Mouse (Mus musculus) left cerebral cortex, adult 2 months (tissue): ENCODE data around the gene Surf2. TPM values are rescaled to one million over a fixed set of nuclear protein-coding genes. Genes with fewer than 3 reads are reported as not detected.
"Not testable (repeated sequence)": the region's sequence is repeated elsewhere in the genome, so short reads cannot be mapped to it uniquely, and the experiment has no call there.

Experiments used
- DNase-seq, 2 experiments: peaks; one replicate each; pipeline ENCODE4 v3.0.0; 2021 to 2022; ENCODE audit warnings: low spot score in 2 of 2, mixed read lengths in 1 of 2; ENCODE audit errors: extremely low spot score in 1 of 2
- H3K27ac ChIP-seq: fragments of 200-600 bp; 2 replicates; pipeline ENCODE4 v1.8.1; 2022
- H3K4me3 ChIP-seq: fragments of 200-600 bp; 2 replicates; pipeline ENCODE4 v1.8.1; 2022
- CTCF ChIP-seq: fragments of 200-600 bp; IDR thresholded peaks from 2 replicates; pipeline ENCODE4 v1.8.1; 2022; ENCODE audit warnings: antibody characterized with exemption, mild to moderate bottlenecking, moderate library complexity
- intact Hi-C: fragments of 180-260 bp; cut with DNase I; formaldehyde crosslinking; loops from one replicate; pipeline ENCODE4 v1.15.1; 2025
- long read RNA-seq, 2 experiments: library from polyadenylated mRNA; stranded (forward); transcript quantifications; one replicate each; pipeline ENCODE4 v2.0.0; 2021; ENCODE audit warnings: borderline mapping rate in 2 of 2
- total RNA-seq, 2 experiments: library from RNA; stranded (reverse); gene quantifications; 2 replicates each; pipeline ENCODE4 v1.2.3; 2021

The Surf2 gene
- 10 to 100 TPM; 37.8 to 37.9 TPM for total RNA-seq
- long read RNA-seq, experiment 1, transcript Surf2-201 (6 exons, 1,203 nt), result major isoform, 8 of 15 reads
- long read RNA-seq, experiment 1, partial matches to known transcripts, result 1 of 15 reads
- long read RNA-seq, experiment 1, other reads (novel, unspliced or antisense), result 4 of 15 reads
- long read RNA-seq, experiment 2, transcript Surf2-201 (6 exons, 1,203 nt), result major isoform, 5 of 18 reads
- long read RNA-seq, experiment 2, partial matches to known transcripts, result 4 of 18 reads
- long read RNA-seq, experiment 2, other reads (novel, unspliced or antisense), result 5 of 18 reads

- TF ChIP-seq CTCF, result no peak
- Histone ChIP-seq H3K4me3 (peak within 1 kb of the TSS; percentile 87), H3K27ac (peak within 1 kb of the TSS; percentile 91)
- peak; percentile 82 to 83 for DNase-seq
- intact Hi-C loops, result loop anchor here (2.0 to 10.0 kb wide), 2 partner anchors 17 to 109 kb away; partner anchors contain the start of genes Slc2a6 and Surf4
These were observed at the start of gene Surf2, which contains the start of gene Surf1 for GRCm38 (mm10) chr2:26915927-26916728. Surf2 (plus strand) TSS chr2:26916367. Surf1 (minus strand) TSS chr2:26916530.

- H3K27ac ChIP-seq, result no peak overlapping the region
- no peak for TF ChIP-seq CTCF
- no peak for DNase-seq
- intact Hi-C loops, result loop anchor here (10.0 kb wide), 1 partner anchor 196 kb away; the partner anchor contains the start of gene Lcn4
- no peak overlapping the region for H3K4me3 ChIP-seq
These were observed 45.5 kb upstream of the Surf2 start for GRCm38 (mm10) chr2:26870666-26871065.

GRCm38 (mm10) chr2:26878571-26878970 lies 37.6 kb upstream of the Surf2 start:
- no peak for TF ChIP-seq CTCF
- no peak overlapping the region for H3K4me3 ChIP-seq
- DNase-seq, result no peak
- intact Hi-C loops, result loop anchor here (10.0 kb wide), 1 partner anchor 204 kb away; the partner anchor contains the start of gene Lcn4
- H3K27ac ChIP-seq, result no peak overlapping the region

DNA sequence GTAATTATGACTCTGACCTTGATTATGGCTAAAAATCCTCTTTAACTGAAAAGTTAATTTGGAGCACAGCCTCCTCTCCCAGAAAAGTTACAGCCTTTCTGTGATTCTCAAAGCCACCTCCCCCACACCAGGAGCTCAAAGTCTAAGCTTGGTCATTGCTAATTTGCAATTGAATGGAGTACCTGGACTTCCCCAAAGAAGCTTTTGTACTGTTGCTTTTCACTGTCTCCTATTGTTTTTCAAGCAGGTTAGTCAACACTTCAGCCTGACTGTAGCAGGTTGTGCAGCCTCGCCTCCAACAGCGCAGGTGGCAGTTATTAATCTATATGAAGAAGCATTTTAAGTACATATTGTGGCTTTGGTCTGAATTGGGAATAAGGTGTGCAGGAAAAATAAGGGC lies 30.6 kb upstream of the Surf2 start:
- H3K4me3 ChIP-seq, DNase-seq, H3K27ac ChIP-seq, intact Hi-C loops: not testable (repeated sequence)

DNA sequence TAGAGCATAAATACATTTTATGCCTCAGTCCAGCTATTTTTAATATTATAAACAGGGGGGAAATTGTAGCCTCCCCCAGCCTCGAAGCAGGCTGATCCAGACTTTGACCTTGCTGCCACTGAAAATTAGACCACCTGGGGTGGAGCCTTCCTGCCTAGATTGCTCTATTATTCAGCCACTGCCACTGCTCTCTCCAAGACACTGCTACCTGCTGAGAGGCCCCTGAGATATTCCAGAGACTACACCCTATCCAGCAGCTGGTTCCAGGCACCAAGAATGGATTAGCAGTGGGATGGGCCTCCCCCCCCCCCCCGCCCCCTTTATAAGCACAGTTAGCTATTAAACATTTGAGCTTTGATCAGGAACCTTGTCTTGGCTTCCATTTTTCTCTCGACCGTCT lies 30.0 kb upstream of the Surf2 start:
- H3K4me3 ChIP-seq, DNase-seq, H3K27ac ChIP-seq, intact Hi-C loops: not testable (repeated sequence)

- TF ChIP-seq CTCF, result peak; percentile 18
These were observed 20.3 kb upstream of the Surf2 start for GRCm38 (mm10) chr2:26895898-26896297.

GRCm38 (mm10) chr2:26900731-26901130 lies 15.4 kb upstream of the Surf2 start:
- intact Hi-C loops, result loop anchor here (5.0 to 10.0 kb wide), 2 partner anchors 453 to 544 kb away; partner anchors contain the start of genes Brd3os and Sec16a
- Histone ChIP-seq H3K27ac (no peak overlapping the region), H3K4me3 (no peak overlapping the region)
- TF ChIP-seq CTCF, result no peak
- no peak for DNase-seq

More at GRCm38 (mm10) chr2:26895898-26896297, 20.3 kb upstream of the Surf2 start:
- no peak for DNase-seq
- H3K4me3 ChIP-seq, result no peak overlapping the region
- no peak overlapping the region for H3K27ac ChIP-seq
- intact Hi-C loops, result no loop called here

DNA sequence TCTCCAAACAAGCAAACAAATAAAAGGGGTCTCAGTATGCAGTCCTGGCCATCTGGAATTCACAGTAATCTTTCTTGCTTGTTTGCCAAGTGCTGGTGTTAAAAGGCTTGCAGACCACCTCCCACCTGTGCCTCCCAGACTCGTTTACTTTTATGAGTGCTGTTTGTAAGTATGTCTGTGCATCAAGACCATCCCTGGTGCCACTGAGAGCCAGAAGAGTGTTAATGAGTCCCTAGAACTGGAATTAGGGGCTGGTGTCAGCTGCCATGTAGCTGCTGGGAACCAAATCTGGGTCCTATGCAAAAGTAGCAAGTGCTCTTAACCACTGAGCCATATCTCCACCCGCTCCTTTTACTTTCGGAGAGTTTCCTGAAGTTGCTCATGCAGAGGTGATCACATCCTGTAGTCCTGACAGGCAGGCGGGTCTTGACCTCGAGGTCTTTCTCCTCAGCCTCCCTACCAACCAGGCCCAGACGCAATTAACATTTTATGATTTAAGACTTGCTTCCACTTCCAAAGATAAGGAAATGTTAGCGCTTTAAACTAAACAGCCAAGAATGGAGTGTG lies 14.2 kb upstream of the Surf2 start:
- TF ChIP-seq CTCF, result no peak
- peak overlapping the region; percentile 71 for H3K4me3 ChIP-seq
- intact Hi-C loops, result loop anchor here (1.0 to 10.0 kb wide), 3 partner anchors 62 to 543 kb away; partner anchors contain the start of genes Brd3os, Rexo4 and Sec16a
- DNase-seq, result no peak
- peak overlapping the region; percentile 93; the same call in 1 of the 2 replicates for H3K27ac ChIP-seq

DNA sequence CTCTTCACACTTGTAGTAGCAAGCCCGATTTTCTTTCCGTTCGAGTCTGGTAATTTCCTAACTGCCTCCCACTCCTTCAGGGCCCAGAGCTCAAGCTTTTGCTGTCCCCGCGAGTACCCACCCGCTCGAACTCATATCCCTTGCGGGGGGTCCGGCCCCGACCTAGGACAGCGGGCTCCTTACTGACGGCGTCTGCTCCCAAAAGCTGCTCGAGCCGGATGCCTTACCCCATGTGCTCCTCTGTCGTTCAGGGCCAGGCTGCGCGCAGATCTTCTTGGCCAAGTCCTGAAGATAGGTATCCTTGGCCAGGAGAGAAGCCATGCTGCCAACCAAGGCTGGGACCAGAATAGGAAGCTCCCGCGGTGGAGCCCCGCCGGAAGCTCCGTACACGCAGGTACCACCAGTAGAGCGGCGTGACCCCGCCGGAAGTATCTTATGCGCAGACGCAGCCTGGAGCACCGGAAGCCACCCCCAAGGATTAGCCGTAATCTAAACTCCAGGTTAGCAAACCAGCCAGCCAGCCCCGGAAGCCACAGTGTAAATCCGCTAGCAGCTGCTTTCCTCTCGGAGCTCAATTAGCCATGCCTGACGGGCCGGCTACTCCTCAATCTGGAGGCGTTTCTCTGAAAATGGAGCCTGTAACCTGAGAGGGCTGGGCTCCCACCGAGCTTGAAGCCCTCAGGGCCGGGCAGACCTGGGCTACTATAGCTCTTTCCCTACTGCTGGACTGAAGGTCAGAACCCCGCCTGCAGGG lies 13.5 kb upstream of the Surf2 start, which contains the start of gene Surf6:
Gene Surf6, minus strand, starts transcription at position 413 of the 754 bp plus-strand sequence.
- intact Hi-C loops, result loop anchor here (1.0 to 10.0 kb wide), 3 partner anchors 62 to 542 kb away; partner anchors contain the start of genes Brd3os, Rexo4 and Sec16a

GRCm38 (mm10) chr2:26903311-26903710 lies 12.9 kb upstream of the Surf2 start:
- H3K27ac ChIP-seq, result peak overlapping the region; percentile 93
- no peak for DNase-seq
- no peak for TF ChIP-seq CTCF
- intact Hi-C loops, result loop anchor here (5.0 to 10.0 kb wide), 2 partner anchors 456 to 541 kb away; partner anchors contain the start of genes Brd3os and Sec16a
- H3K4me3 ChIP-seq, result peak overlapping the region; percentile 71

More for the DNA sequence above, 13.5 kb upstream of the Surf2 start, which contains the start of gene Surf6:
- peak within 1 kb of the TSS; percentile 71 for H3K4me3 ChIP-seq
- DNase-seq, result peak; percentile 93 to 95
- H3K27ac ChIP-seq, result peak within 1 kb of the TSS; percentile 93
- TF ChIP-seq CTCF, result no peak

- TF ChIP-seq CTCF, result no peak
- no peak overlapping the region for H3K4me3 ChIP-seq
- no peak overlapping the region for H3K27ac ChIP-seq
- no peak for DNase-seq
- intact Hi-C loops, result loop anchor here (10.0 kb wide), 1 partner anchor 539 kb away; the partner anchor contains the start of gene Brd3os
These were observed 10.2 kb upstream of the Surf2 start for GRCm38 (mm10) chr2:26905936-26906335.
